Mouse (Mus musculus) gastrocnemius, postnatal 25 days (tissue): Measurements from ENCODE around the gene Atp8b3. TPM values are rescaled to one million over a fixed set of nuclear protein-coding genes. Genes with fewer than 3 reads are reported as not detected.
A peak's percentile ranks its signal among the peaks of the same experiment; 100 is the strongest.

ENCODE experiments used
- DNase-seq: peaks from one replicate; pipeline ENCODE4 v3.0.0; 2022
- total RNA-seq, 2 experiments: library from RNA; stranded (reverse); gene quantifications; 1 replicate in 1 of 2; 2 replicates in 1 of 2; pipeline ENCODE4 v1.2.3; 2021

The Atp8b3 gene
- total RNA-seq, 2 experiments from 2014 or later, result not detected

DNA sequence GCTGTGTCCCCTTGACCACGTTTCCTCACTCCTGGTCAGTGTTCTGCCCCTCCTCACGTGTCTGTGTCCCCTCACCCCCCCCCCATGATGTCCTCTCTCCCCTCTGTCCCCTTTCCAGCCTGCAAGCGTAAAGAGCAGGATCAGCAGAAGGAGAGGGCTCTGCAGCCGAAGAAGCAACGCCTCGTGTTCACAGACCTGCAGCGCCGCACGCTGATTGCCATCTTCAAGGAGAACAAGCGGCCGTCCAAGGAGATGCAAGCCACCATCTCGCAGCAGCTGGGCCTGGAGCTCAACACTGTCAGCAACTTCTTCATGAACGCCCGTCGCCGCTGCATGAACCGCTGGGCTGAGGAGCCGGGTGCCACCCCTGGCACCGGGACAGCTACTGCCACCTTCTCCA, 25.2 kb downstream of the Atp8b3 start:
- DNase-seq, result no peak

GRCm38 (mm10) chr10:80510273-80510660, 28.7 kb downstream of the Atp8b3 start:
- DNase-seq, result no peak

GRCm38 (mm10) chr10:80509412-80510272, 29.3 kb downstream of the Atp8b3 start:
- DNase-seq, result peak; percentile 66

GRCm38 (mm10) chr10:80506222-80506621, 32.7 kb downstream of the Atp8b3 start:
- DNase-seq, result no peak

GRCm38 (mm10) chr10:80504724-80505123, 34.2 kb downstream of the Atp8b3 start:
- no peak for DNase-seq

- DNase-seq, result no peak
Measured at GRCm38 (mm10) chr10:80503599-80504220, 35.2 kb downstream of the Atp8b3 start.

GRCm38 (mm10) chr10:80502819-80503314, 36.1 kb downstream of the Atp8b3 start:
- DNase-seq, result no peak

DNA sequence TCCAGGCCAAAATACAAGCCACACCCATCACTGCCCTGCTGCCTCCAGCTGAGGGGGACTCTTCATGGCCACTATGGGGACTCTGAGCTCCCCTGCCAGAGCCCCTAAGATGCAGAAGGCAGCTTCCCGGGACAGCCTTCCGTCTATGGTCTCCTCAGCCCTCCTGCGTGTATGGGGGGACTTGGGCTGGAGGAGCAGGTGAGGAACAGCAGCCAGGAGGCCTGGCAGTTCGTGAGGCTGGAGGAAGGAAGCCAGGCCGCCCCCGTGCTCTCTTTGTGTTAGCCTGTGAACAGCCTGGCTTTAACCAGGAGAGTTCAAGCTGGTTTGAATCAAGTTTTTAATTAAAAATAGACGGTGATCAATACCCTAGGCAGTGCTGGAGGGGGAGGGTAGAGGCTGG, 36.6 kb downstream of the Atp8b3 start:
- DNase-seq, result no peak

- no peak for DNase-seq
Measured at GRCm38 (mm10) chr10:80496421-80496820, 42.5 kb downstream of the Atp8b3 start.

GRCm38 (mm10) chr10:80495901-80496300, 43.0 kb downstream of the Atp8b3 start:
- DNase-seq, result no peak

DNA sequence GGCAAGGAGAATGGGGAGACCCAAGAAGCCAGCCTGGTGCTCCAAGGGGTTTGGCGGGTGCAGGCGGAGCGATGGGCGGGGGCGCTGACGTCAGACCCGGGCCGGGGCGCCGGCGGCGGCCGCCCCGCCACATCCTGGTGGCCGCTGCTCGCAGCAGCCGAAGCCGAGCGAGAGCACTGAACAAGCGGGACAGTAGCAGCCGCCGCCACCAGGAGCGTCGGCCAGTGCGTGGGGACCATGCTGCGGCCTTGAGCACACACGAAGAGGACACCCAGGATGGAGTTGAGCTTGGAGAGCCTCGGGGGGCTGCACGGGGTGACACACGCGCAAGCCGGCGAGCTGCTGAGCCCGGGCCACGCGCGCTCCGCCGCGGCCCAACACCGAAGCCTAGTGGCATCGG, 44.2 kb downstream of the Atp8b3 start, which contains the start of gene Onecut3:
Gene Onecut3, plus strand, starts transcription at position 104 of the 400 bp plus-strand sequence.
- DNase-seq, result peak; percentile 24

GRCm38 (mm10) chr10:80490051-80490450, 48.9 kb downstream of the Atp8b3 start:
- peak; percentile 68 for DNase-seq

DNA sequence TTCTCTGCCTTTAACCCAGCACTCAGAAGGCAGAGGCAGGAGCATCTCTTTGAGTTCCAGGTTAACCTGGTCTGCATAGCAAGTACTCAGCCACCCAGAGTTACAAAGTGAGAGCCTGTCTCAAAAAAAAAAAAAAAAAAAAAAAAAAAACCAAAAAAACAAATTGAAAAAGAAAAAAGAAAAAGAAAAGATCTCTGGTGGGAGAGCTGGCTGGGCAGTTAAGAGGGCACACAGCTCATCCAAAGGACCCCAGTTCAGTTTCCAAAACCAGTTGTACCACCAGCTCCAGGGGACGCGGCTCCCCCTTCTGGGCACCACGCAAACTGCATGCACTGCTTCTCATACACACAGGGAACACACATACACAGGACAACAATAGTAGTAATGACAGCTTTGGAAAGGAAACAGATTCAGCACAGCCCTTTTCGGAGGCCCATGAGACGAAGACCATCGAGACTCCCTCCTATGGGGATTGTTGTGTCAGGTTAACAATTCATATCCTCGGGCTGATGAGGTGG, 52.0 kb downstream of the Atp8b3 start:
- no peak for DNase-seq

- no peak for DNase-seq
Measured at GRCm38 (mm10) chr10:80481002-80481401, 57.9 kb downstream of the Atp8b3 start.

DNA sequence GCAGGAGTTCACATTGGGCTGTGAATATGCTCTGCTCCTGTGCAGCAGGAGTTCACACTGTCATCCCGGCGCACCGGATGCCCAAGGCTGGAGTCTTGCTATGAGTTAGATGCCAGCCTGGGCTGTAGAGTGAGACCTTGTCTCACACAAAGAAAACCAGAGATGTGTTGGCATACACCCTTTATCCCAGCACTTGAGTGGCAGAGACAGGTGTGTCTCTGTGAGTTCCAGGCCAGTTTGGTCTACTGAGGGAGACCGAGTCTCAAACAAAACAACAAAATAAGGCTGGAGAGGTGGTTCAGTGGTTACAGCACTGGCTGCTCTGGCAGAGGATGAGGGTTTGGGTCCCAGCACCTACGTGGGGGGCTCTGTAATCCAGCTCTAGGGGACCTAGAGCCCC, 60.4 kb downstream of the Atp8b3 start:
- DNase-seq, result no peak

DNA sequence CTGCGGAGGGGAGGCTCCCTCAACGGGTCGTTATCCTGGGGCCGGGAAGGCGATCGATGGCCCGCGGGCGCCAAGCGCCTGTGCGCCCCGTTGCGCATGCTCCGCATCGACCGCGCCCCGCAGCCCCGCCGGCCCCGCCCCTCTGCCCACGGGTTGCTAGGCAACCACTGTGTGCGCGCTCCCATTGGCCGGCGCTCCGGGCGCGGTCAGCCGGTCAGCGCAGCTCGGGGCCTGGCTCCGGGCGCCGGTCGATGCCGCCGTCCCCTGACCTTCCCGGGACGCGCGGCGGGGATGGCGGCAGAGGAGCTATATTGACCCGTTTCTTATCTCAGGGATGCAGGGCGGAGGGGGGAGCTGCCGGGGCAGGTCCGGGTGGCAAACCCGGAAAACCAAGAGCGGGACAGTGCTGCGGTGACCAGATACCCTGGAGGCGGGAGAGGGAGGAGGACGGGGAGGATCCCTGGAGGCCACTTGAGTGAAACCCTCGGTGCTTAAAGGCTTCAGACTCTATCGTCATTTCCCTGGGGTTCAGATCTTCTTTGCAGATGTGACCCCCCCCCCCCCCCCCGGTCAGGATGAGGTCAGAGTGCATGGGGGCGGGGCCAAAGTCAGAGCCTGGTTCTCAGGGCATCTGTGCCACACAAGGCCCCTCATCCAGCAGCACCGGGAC, 63.5 kb downstream of the Atp8b3 start:
- DNase-seq, result peak; percentile 90

Other genes with a start within 250 kb of the Atp8b3 start
- gene Rps15, start 246.7 kb downstream of the Atp8b3 start, total RNA-seq, result 100 to 1,000 TPM; 575 to 593 TPM
- gene Apc2, start 243.1 kb downstream of the Atp8b3 start, total RNA-seq, result under 1 TPM; 0.59 to 0.82 TPM
- gene 2310011J03Rik, start 218.6 kb downstream of the Atp8b3 start, total RNA-seq, result 1 to 10 TPM; 6.5 to 7.0 TPM
- 1 to 10 TPM in 1 of 2 experiments, under 1 TPM in 1; 0.84 to 1.1 TPM for gene Pcsk4, start 209.6 kb downstream of the Atp8b3 start, total RNA-seq
- 1 to 10 TPM; 1.1 to 2.8 TPM for gene Reep6, start 209.2 kb downstream of the Atp8b3 start, total RNA-seq
- 10 to 100 TPM; 38.8 to 70.8 TPM for gene Adamtsl5, start 190.7 kb downstream of the Atp8b3 start, total RNA-seq
- gene Plk5, start 182.7 kb downstream of the Atp8b3 start, total RNA-seq, result under 1 TPM; 0.13 TPM
- gene Mex3d, start 151.5 kb downstream of the Atp8b3 start, total RNA-seq, result 1 to 10 TPM; 3.9 to 4.3 TPM
- 10 to 100 TPM; 78.7 to 93.6 TPM for gene Mbd3, start 139.6 kb downstream of the Atp8b3 start, total RNA-seq
- gene Uqcr11, start 132.3 kb downstream of the Atp8b3 start, total RNA-seq, result 100 to 1,000 TPM; 913 to 952 TPM
- 10 to 100 TPM; 11.1 to 13.8 TPM for gene Tcf3, start 105.5 kb downstream of the Atp8b3 start, total RNA-seq
- not detected for gene Onecut3, start 44.3 kb downstream of the Atp8b3 start, total RNA-seq
- gene Rexo1, start 22.4 kb upstream of the Atp8b3 start, total RNA-seq, result 1 to 10 TPM; 8.4 to 9.3 TPM
- 1 to 10 TPM; 1.2 to 2.0 TPM for gene Klf16, start 38.2 kb upstream of the Atp8b3 start, total RNA-seq
- 10 to 100 TPM; 53.8 to 58.8 TPM for gene Abhd17a, start 51.2 kb upstream of the Atp8b3 start, total RNA-seq
- 10 to 100 TPM; 14.3 to 18.4 TPM for gene Scamp4, start 63.7 kb upstream of the Atp8b3 start, total RNA-seq
- gene Adat3, start 63.8 kb upstream of the Atp8b3 start, total RNA-seq, result 1 to 10 TPM in 1 of 2 experiments, under 1 TPM in 1; 0.92 to 1.2 TPM
- under 1 TPM; 0.21 to 0.33 TPM for gene Gm49322, start 66.9 kb upstream of the Atp8b3 start, total RNA-seq
- gene Csnk1g2, start 83.7 kb upstream of the Atp8b3 start, total RNA-seq, result 10 to 100 TPM; 85.8 to 99.9 TPM
- 10 to 100 TPM; 30.5 to 31.4 TPM for gene Btbd2, start 117.9 kb upstream of the Atp8b3 start, total RNA-seq
- gene Mknk2, start 139.0 kb upstream of the Atp8b3 start, total RNA-seq, result 100 to 1,000 TPM; 243 to 270 TPM
- gene Mob3a, start 162.9 kb upstream of the Atp8b3 start, total RNA-seq, result 1 to 10 TPM; 5.7 to 6.8 TPM
- 1 to 10 TPM; 2.4 to 3.8 TPM for gene Izumo4, start 163.1 kb upstream of the Atp8b3 start, total RNA-seq
- 10 to 100 TPM; 22.1 to 25.0 TPM for gene Ap3d1, start 203.1 kb upstream of the Atp8b3 start, total RNA-seq
- gene Dot1l, start 216.1 kb upstream of the Atp8b3 start, total RNA-seq, result 10 to 100 TPM; 24.6 TPM